Mouse (Mus musculus): Measurements from ENCODE around the gene Dpf2. TPM values are rescaled to one million over a fixed set of nuclear protein-coding genes. Genes with fewer than 3 reads are reported as not detected.

Dpf2 gene
- polyA plus RNA-seq, 1 experiment from 2014 or later: 171 TPM

GRCm38 (mm10) chr19:5945027-5945426 lies 32.2 kb upstream of the Dpf2 start:
- H3K4me1 ChIP-seq: no peaks in the 10 kb centered on the region
- H3K27ac ChIP-seq (replicated peaks): no peak overlapping the region
- WGBS: 88% methylated on average over 7 of the region's 7 CpGs
- no peak overlapping the region for H3K9ac ChIP-seq (replicated peaks)
- no peak overlapping the region for H3K4me2 ChIP-seq (replicated peaks)
- no peak for ATAC-seq (ENCODE audit: low FRiP score, low read depth)
- no peak overlapping the region for H3K4me3 ChIP-seq
- no peaks in the 10 kb centered on the region for H3K27me3 ChIP-seq
- peaks cover 73% of the 10 kb centered on the region for H3K36me3 ChIP-seq
- H3K9me3 ChIP-seq: no peaks in the 10 kb centered on the region

- Histone ChIP-seq H3K4me2 (replicated peaks) (no peak overlapping the region), H3K4me3 (no peak overlapping the region), H3K9ac (replicated peaks) (0 out of 2 replicates have a peak overlapping the region, but pooled peaks have one; percentile 20), H3K4me1 (no peaks in the 10 kb centered on the region), H3K27ac (replicated peaks) (no peak overlapping the region), H3K9me3 (no peaks in the 10 kb centered on the region), H3K36me3 (peaks cover 72% of the 10 kb centered on the region), H3K27me3 (no peaks in the 10 kb centered on the region)
- ATAC-seq (ENCODE audit: low FRiP score, low read depth): no peak
- 78% methylated on average over 8 of the region's 8 CpGs for WGBS
Measured at GRCm38 (mm10) chr19:5944145-5944544, 31.3 kb upstream of the Dpf2 start.

GRCm38 (mm10) chr19:5943404-5943803 lies 30.6 kb upstream of the Dpf2 start:
- Histone ChIP-seq H3K27ac (replicated peaks) (no peak overlapping the region), H3K4me3 (no peak overlapping the region), H3K27me3 (no peaks in the 10 kb centered on the region), H3K36me3 (peaks cover 65% of the 10 kb centered on the region), H3K4me2 (replicated peaks) (no peak overlapping the region), H3K4me1 (peaks cover under 1% of the 10 kb centered on the region; the same call in 1 of the 2 replicates), H3K9me3 (no peaks in the 10 kb centered on the region), H3K9ac (replicated peaks) (no peak overlapping the region)
- no peak for ATAC-seq (ENCODE audit: low FRiP score, low read depth)
- 91% methylated on average over 15 of the region's 15 CpGs for WGBS

GRCm38 (mm10) chr19:5942581-5942980 lies 29.8 kb upstream of the Dpf2 start:
- Histone ChIP-seq H3K4me2 (replicated peaks) (no peak overlapping the region), H3K4me1 (peaks cover 9% of the 10 kb centered on the region), H3K27me3 (no peaks in the 10 kb centered on the region), H3K27ac (replicated peaks) (no peak overlapping the region), H3K4me3 (no peak overlapping the region), H3K9ac (replicated peaks) (no peak overlapping the region), H3K36me3 (peaks cover 57% of the 10 kb centered on the region), H3K9me3 (no peaks in the 10 kb centered on the region)
- no peak for ATAC-seq (ENCODE audit: low FRiP score, low read depth)
- 94% methylated on average over 7 of the region's 7 CpGs for WGBS

- H3K4me2 ChIP-seq (replicated peaks): no peak overlapping the region
- peaks cover 42% of the 10 kb centered on the region for H3K36me3 ChIP-seq
- H3K27me3 ChIP-seq: no peaks in the 10 kb centered on the region
- no peaks in the 10 kb centered on the region for H3K9me3 ChIP-seq
- H3K4me1 ChIP-seq: peaks cover 15% of the 10 kb centered on the region
- no peak overlapping the region for H3K4me3 ChIP-seq
- H3K27ac ChIP-seq (replicated peaks): no peak overlapping the region
- 93% methylated on average over 10 of the region's 10 CpGs for WGBS
- H3K9ac ChIP-seq (replicated peaks): no peak overlapping the region
- no peak for ATAC-seq (ENCODE audit: low FRiP score, low read depth)
Measured at GRCm38 (mm10) chr19:5940656-5941055, 27.8 kb upstream of the Dpf2 start.

GRCm38 (mm10) chr19:5940173-5940572 lies 27.4 kb upstream of the Dpf2 start:
- H3K27me3 ChIP-seq: no peaks in the 10 kb centered on the region
- peaks cover 38% of the 10 kb centered on the region for H3K36me3 ChIP-seq
- H3K4me1 ChIP-seq: peaks cover 15% of the 10 kb centered on the region
- 79% methylated on average over 4 of the region's 4 CpGs for WGBS
- H3K4me3 ChIP-seq: no peak overlapping the region
- ATAC-seq (ENCODE audit: low FRiP score, low read depth): no peak
- no peak overlapping the region for H3K4me2 ChIP-seq (replicated peaks)
- no peaks in the 10 kb centered on the region for H3K9me3 ChIP-seq
- H3K9ac ChIP-seq (replicated peaks): no peak overlapping the region
- no peak overlapping the region for H3K27ac ChIP-seq (replicated peaks)

- Histone ChIP-seq H3K4me2 (replicated peaks) (no peak overlapping the region), H3K4me1 (peaks cover 15% of the 10 kb centered on the region), H3K4me3 (no peak overlapping the region), H3K36me3 (peaks cover 37% of the 10 kb centered on the region), H3K9ac (replicated peaks) (no peak overlapping the region), H3K9me3 (no peaks in the 10 kb centered on the region), H3K27ac (replicated peaks) (no peak overlapping the region), H3K27me3 (no peaks in the 10 kb centered on the region)
- no peak for ATAC-seq (ENCODE audit: low FRiP score, low read depth)
- WGBS: 91% methylated on average over 5 of the region's 5 CpGs
Measured at GRCm38 (mm10) chr19:5939715-5940114, 26.9 kb upstream of the Dpf2 start.

GRCm38 (mm10) chr19:5938516-5938915 lies 25.7 kb upstream of the Dpf2 start:
- WGBS: 91% methylated on average over 6 of the region's 6 CpGs
- peaks cover 15% of the 10 kb centered on the region for H3K4me1 ChIP-seq
- no peaks in the 10 kb centered on the region for H3K9me3 ChIP-seq
- H3K9ac ChIP-seq (replicated peaks): no peak overlapping the region
- H3K36me3 ChIP-seq: peaks cover 30% of the 10 kb centered on the region
- no peak overlapping the region for H3K4me3 ChIP-seq
- no peak overlapping the region for H3K27ac ChIP-seq (replicated peaks)
- no peak for ATAC-seq (ENCODE audit: low FRiP score, low read depth)
- no peaks in the 10 kb centered on the region for H3K27me3 ChIP-seq
- H3K4me2 ChIP-seq (replicated peaks): no peak overlapping the region

GRCm38 (mm10) chr19:5937836-5938406 lies 25.1 kb upstream of the Dpf2 start:
- no peak for ATAC-seq (ENCODE audit: low FRiP score, low read depth)
- no peak overlapping the region for H3K9ac ChIP-seq (replicated peaks)
- 0 out of 2 replicates have a peak overlapping the region, but pooled peaks have one; percentile 3 for H3K27ac ChIP-seq (replicated peaks)
- peaks cover 15% of the 10 kb centered on the region for H3K4me1 ChIP-seq
- H3K27me3 ChIP-seq: no peaks in the 10 kb centered on the region
- 22% methylated on average over 14 of the region's 14 CpGs for WGBS
- peaks cover 26% of the 10 kb centered on the region for H3K36me3 ChIP-seq
- peak overlapping the region; percentile 36 for H3K4me2 ChIP-seq (replicated peaks)
- no peaks in the 10 kb centered on the region for H3K9me3 ChIP-seq
- H3K4me3 ChIP-seq: 0 out of 2 replicates have a peak overlapping the region, but pooled peaks have one; percentile 9

GRCm38 (mm10) chr19:5937095-5937835 lies 24.5 kb upstream of the Dpf2 start:
- Histone ChIP-seq H3K27me3 (no peaks in the 10 kb centered on the region), H3K9me3 (no peaks in the 10 kb centered on the region), H3K4me2 (replicated peaks) (peak overlapping the region; percentile 36; the same call in 1 of the 2 replicates), H3K27ac (replicated peaks) (0 out of 2 replicates have a peak overlapping the region, but pooled peaks have one; percentile 3), H3K9ac (replicated peaks) (no peak overlapping the region), H3K36me3 (peaks cover 19% of the 10 kb centered on the region), H3K4me3 (no peak overlapping the region), H3K4me1 (peaks cover 15% of the 10 kb centered on the region)
- 66% methylated on average over 21 of the region's 21 CpGs for WGBS
- no peak for ATAC-seq (ENCODE audit: low FRiP score, low read depth)

GRCm38 (mm10) chr19:5935691-5936090 lies 22.9 kb upstream of the Dpf2 start:
- H3K9ac ChIP-seq (replicated peaks): no peak overlapping the region
- peaks cover 15% of the 10 kb centered on the region for H3K4me1 ChIP-seq
- no peaks in the 10 kb centered on the region for H3K27me3 ChIP-seq
- peaks cover 9% of the 10 kb centered on the region for H3K36me3 ChIP-seq
- H3K4me3 ChIP-seq: no peak overlapping the region
- H3K9me3 ChIP-seq: no peaks in the 10 kb centered on the region
- no peak for ATAC-seq (ENCODE audit: low FRiP score, low read depth)
- 82% methylated on average over 5 of the region's 5 CpGs for WGBS
- H3K4me2 ChIP-seq (replicated peaks): no peak overlapping the region
- H3K27ac ChIP-seq (replicated peaks): no peak overlapping the region

- H3K36me3 ChIP-seq: peaks cover 9% of the 10 kb centered on the region
- H3K27me3 ChIP-seq: no peaks in the 10 kb centered on the region
- ATAC-seq (ENCODE audit: low FRiP score, low read depth): no peak
- H3K9me3 ChIP-seq: no peaks in the 10 kb centered on the region
- H3K9ac ChIP-seq (replicated peaks): no peak overlapping the region
- H3K4me2 ChIP-seq (replicated peaks): no peak overlapping the region
- 80% methylated on average over 3 of the region's 3 CpGs for WGBS
- H3K4me3 ChIP-seq: no peak overlapping the region
- peaks cover 15% of the 10 kb centered on the region for H3K4me1 ChIP-seq
- no peak overlapping the region for H3K27ac ChIP-seq (replicated peaks)
Measured at GRCm38 (mm10) chr19:5935266-5935665, 22.5 kb upstream of the Dpf2 start.
